Mouse (Mus musculus): ENCODE measurements around the gene Zfp324. TPM values are rescaled to one million over a fixed set of nuclear protein-coding genes. Genes with fewer than 3 reads are reported as not detected.

Gene Zfp324
- total RNA-seq, 1 experiment from 2014 or later = 1.9 TPM

DNA sequence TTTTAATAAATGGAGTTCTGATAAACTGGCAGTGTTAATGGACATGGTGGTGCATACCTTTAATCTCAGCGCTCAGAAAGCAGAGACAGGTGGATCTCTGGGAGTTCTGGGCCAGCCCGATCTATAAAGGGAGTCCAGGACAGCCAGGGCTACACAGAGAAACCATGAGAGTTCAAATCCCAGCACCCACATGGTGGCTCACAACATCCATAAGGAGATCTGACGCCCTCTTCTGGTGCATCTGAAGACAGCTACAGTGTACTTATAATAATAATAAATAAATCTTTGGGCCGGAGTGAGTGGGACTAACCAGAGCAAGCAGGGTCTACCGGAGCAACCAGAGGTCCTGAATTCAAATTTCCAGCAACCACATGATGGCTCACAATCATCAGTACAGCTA is 37.7 kb downstream of the Zfp324 start:
- no peak for ATAC-seq (replicated peaks; ENCODE audit: insufficient number of reproducible peaks, low FRiP score, low TSS enrichment, poor library complexity, severe bottlenecking)

DNA sequence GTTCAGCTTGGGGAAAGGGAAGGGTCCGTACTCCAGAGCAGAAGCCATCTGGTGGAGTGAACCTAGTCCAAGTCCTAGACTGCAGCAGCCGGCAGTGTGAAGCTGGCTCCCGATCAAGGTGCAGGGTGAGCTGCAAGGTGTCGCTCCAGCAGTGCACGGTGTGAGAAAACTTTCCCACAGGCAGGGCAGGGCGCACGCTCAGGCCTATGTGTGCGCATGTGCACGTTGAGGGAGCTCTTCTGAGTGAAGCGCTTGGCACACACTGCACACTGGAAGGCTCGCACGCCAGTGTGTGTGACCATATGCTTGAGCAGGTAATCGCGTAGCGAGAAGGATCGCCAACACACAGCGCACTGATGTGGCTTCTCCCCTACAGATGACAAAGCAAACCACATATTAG is 40.4 kb downstream of the Zfp324 start:
- ATAC-seq (replicated peaks; ENCODE audit: insufficient number of reproducible peaks, low FRiP score, low TSS enrichment, poor library complexity, severe bottlenecking) = no peak

DNA sequence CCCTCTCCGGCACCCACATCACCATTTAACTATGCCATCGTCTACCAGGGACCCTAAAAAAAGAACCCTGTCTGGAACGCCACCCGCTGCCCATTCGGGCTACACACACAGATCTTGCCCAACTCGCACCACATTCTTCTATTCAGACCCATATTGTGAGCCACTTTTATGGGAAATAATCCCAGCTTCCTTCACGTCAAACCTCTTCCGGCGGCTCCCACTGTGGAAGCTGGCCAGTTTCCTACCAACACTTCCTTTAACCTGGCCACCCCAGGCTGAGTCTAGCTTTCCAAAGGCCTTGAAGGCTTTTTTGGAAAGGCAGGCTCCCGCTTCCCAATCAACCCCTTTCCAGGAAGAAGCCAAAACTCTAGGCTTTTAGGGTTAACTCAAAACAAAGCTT is 40.9 kb downstream of the Zfp324 start:
- no peak for ATAC-seq (replicated peaks; ENCODE audit: insufficient number of reproducible peaks, low FRiP score, low TSS enrichment, poor library complexity, severe bottlenecking)

DNA sequence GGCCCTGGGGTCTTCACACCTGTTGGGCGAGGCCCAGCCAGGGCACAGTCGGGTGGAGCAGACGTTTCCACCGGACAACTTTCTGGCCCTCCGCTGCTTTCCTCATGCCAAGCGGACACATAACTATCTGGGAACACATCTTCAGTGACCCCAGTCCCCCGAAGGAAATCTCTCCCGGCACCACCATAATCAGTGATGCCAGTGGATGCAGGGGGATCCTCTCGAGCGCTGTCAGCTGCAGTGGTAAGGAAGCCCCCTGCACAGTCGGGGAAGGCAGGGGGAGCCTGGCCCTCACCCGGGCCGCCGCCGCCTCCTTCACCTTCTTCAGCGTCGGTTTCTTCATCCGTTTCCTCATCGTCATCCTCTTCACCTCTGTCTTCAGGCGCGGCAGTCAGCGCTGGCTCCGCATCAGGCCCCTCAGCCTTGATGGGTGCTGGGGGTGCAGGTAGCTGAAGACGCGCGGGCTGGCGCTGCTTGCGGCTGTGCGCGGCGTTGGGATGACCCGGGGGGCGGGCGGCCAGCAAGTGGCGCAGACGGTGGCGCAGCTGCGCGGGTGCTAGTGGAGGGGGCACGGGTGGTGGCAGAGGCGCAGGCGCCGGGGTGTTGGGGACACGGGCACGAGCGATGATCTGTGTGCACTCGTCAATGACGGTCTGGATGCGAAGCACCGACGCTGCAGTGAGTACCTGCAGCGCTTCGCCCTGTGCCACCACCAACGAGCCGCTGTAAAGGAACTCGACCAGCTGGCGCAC is 41.9 kb downstream of the Zfp324 start:
- no peak for ATAC-seq (replicated peaks; ENCODE audit: insufficient number of reproducible peaks, low FRiP score, low TSS enrichment, poor library complexity, severe bottlenecking)

DNA sequence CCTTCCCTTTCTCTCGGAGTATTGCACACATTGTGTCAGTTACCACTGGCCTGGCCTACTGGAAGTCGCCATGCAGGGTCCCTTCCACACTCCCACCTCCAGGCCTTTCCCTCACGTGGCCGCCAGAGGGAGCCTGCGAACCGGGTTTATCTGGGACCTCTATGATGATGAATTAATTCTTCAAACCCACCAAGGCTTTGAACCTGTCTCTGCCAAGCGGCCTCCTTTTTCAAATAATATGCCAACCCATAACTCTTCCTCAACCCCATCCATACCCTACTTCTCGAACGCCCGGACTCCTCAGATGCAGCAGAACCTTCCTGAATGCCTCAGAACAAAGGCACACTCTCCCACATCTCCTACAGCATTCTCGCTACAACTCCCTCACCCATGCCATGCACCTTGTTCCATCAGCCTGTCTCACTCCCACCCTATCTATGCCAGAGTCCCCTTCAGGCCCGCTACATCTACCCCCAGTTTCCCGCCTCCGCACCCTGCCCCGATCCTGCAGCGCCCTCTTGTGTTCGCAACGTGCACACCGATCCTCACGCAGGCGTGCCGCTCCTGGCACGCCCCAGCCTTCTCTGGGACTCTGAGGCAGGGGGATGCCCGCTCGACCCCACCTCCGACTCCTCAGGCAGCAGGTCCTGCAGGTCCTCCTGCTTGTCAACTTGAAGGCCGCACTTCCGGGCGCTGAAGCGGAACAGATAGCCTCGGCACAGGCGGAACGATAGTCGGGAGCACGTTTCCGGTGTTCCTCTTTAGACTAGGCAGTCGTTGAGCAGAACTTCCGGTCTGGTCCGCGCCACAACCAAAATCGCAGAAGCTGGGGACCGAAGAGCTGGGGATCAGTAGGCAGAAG is 43.7 kb downstream of the Zfp324 start:
- peak; percentile 89 for ATAC-seq (replicated peaks; ENCODE audit: insufficient number of reproducible peaks, low FRiP score, low TSS enrichment, poor library complexity, severe bottlenecking)

DNA sequence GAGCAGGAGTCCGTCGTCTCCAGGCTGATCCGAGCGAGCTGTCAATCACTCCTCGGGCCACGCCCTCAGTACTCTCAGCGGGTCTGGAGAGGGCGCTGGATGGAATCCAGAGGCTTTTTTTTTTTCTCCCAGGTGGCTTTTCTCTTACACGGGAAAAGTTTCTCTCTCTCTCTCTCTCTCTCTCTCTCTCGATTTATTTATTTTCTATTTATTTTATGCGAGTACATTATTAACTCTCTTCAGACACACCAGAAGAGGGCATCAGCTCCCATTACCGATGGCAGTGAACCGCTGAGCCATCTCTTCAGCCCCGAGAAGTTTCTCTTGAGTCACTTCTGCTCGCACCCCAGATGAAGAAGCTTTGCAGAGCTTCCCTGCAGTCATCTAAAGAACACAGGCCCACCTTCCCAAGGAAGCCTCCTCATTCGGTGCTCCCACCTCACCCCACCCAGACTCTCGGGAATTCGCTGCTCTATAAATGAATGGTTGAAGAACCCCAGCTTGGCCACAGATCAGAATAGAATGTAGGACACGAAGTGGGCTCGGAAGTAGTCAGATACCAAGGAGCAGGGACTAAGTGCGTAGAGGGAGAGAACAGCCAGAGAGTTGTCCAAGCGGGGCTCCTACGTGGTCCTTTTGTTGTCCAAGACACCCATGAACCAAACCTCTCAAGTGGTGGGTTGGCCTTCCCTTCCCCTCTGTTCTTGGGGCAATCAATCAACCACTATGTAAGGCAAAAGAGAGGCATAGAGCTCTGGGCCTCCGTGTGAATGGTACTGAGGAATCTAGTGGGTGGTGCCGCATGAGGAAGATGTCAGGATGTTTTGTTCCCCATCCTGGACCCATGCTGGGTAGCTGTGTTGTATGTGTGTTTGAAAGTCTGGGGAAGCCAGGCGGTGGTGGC is 44.6 kb downstream of the Zfp324 start, which contains the start of gene Zbtb45:
Gene Zbtb45, minus strand, starts transcription at position 30 of the 904 bp plus-strand sequence.
- no peak for ATAC-seq (replicated peaks; ENCODE audit: insufficient number of reproducible peaks, low FRiP score, low TSS enrichment, poor library complexity, severe bottlenecking)

DNA sequence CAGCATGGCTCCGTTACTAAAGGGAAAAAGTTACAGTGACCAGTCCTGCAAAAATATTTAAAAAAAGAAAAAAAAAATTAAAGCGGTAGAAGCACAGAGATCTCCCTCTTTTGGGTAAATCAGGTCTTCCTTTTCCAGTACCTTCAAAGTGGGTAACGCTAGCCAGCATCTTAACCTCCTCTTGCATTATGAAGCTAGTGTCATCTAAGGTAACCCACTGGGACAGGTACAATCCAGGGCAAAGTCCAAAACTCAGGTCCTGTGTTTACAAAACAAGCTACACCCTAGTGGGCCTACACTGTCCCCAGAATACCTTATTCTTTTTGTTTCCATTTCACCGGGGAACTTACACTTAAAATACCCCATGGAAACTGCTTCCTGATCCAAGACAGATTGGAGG is 48.0 kb downstream of the Zfp324 start:
- ATAC-seq (replicated peaks; ENCODE audit: insufficient number of reproducible peaks, low FRiP score, low TSS enrichment, poor library complexity, severe bottlenecking) = no peak

DNA sequence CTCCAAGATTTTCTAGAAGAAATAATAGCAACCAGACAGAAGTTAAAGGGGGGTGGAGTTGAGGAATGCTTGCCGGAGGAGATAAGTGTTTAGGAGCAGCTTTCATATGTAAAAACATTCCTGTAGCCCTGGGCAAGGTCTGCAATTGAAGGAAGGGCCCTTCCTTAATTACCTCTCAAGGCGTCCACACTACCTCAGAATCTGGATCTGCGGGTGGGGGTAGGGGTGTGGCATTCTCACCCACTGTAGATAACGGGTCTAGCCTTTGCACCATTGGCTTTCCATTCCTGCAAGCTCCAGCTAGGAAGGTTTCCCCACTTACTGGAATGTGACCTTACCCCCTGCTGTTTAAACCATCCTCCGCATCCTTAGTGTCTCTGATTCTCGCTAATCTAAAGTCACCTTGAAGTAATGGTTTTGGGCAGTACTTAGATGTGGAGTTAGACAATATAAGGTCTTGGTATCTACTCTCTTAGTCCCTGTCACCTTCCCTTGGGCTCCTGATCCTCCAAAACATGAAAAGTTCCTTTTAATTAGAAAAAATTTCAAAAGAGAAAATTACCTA is 48.7 kb downstream of the Zfp324 start:
- no peak for ATAC-seq (replicated peaks; ENCODE audit: insufficient number of reproducible peaks, low FRiP score, low TSS enrichment, poor library complexity, severe bottlenecking)

DNA sequence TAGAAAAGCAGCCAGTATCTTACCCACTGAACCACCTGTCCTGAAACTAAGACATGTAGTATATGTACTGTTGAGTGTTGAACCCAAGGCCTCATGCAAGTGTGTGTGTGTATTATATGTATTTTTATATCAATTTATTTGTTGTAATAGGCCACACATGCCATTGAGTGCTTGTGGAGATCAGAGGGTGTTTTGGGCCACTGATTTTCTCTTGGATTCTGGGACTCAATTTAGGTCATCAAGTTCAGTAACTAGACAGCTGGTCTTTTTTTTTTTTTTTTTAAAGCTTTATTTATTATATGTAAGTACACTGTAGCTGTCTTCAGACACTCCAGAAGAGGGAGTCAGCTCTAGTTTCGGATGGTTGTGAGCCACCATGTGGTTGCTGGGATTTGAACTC is 49.6 kb downstream of the Zfp324 start:
- ATAC-seq (replicated peaks; ENCODE audit: insufficient number of reproducible peaks, low FRiP score, low TSS enrichment, poor library complexity, severe bottlenecking) = no peak

DNA sequence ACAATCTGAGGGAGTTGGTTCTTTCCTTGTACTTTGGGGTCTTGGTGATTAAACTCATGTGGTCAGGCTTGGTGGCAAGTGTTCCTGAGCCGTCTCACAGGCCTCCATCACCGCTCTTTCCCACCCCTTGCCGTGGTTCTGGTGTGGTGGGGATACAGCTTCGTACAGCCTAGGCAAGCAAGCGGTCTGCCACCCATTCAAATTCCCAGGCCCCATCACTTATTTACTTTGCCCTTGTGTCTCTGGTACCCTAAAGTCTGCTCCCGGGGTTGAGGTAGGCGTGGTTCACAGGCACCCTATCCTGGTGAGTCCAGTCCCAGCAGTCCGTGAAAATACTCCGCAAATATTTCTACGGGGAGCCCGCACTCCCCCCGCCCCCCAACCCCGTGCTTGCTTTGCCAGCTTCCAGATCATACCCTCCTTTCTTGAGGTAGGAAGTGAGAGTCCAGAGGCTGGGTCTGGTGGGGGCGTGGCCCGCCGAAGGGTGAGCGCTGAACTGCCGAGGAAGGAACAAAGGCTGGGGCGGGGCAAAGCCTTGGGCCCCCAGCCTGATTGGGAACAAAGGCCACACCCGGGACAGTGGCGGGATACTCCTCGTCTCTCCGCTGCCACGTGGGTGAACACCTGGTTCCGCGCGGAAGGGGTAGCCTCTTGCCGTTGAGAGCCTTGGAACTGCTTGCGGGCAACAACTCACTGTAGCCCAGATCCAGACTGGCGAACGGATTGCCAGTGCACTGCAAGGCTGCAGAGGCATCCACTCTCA is 57.3 kb downstream of the Zfp324 start:
- ATAC-seq (replicated peaks; ENCODE audit: insufficient number of reproducible peaks, low FRiP score, low TSS enrichment, poor library complexity, severe bottlenecking) = peak; percentile 65

Other genes starting within 250 kb of the Zfp324 start
- not detected in 3 replicates for gene Vmn2r56, start 230.8 kb upstream of the Zfp324 start, total RNA-seq (2017)
- 0.19 to 1.6 TPM (median 0.53 TPM) in 3 replicates for gene Zscan18, start 162.2 kb upstream of the Zfp324 start, total RNA-seq (2017)
- 10.1 to 23.3 TPM (median 10.4 TPM) in 3 replicates for gene Zfp329, start 147.0 kb upstream of the Zfp324 start, total RNA-seq (2017)
- gene Zfp110, start 131.1 kb upstream of the Zfp324 start, total RNA-seq (2017) = 95.8 to 106 TPM (median 102 TPM) in 3 replicates
- gene Zfp128, start 84.7 kb upstream of the Zfp324 start, total RNA-seq (2017) = 1.6 to 4.2 TPM (median 2.4 TPM) in 3 replicates
- 0.75 to 3.9 TPM in 2 of 3 replicates, not detected in the other for gene Zscan22, start 68.0 kb upstream of the Zfp324 start, total RNA-seq (2017)
- gene Rps5, start 43.5 kb upstream of the Zfp324 start, total RNA-seq (2017) = 534 to 585 TPM (median 572 TPM) in 3 replicates
- 0.53 TPM in 1 of 3 replicates, not detected in the others for gene Rnf225, start 38.4 kb upstream of the Zfp324 start, total RNA-seq (2017)
- gene Zfp446, start 12.0 kb downstream of the Zfp324 start, total RNA-seq (2017) = 0.43 to 1.3 TPM (median 1.0 TPM) in 3 replicates
- 1.6 TPM in 1 of 3 replicates, not detected in the others for gene Slc27a5, start 32.4 kb downstream of the Zfp324 start, total RNA-seq (2017)
- gene Trim28, start 33.3 kb downstream of the Zfp324 start, total RNA-seq (2017) = 150 to 169 TPM (median 158 TPM) in 3 replicates
- gene Zbtb45, start 44.2 kb downstream of the Zfp324 start, total RNA-seq (2017) = 3.6 to 5.7 TPM (median 3.8 TPM) in 3 replicates
- 277 to 386 TPM (median 313 TPM) in 3 replicates for gene Chmp2a, start 69.0 kb downstream of the Zfp324 start, total RNA-seq (2017)
- 44.8 to 67.8 TPM (median 54.9 TPM) in 3 replicates for gene Ube2m, start 72.4 kb downstream of the Zfp324 start, total RNA-seq (2017)
- gene Mzf1, start 88.9 kb downstream of the Zfp324 start, total RNA-seq (2017) = 0.19 to 0.48 TPM in 2 of 3 replicates, not detected in the other
- gene Vmn1r85, start 129.3 kb downstream of the Zfp324 start, total RNA-seq (2017) = not detected in 3 replicates
- not detected in 3 replicates for gene Vmn1r86, start 154.1 kb downstream of the Zfp324 start, total RNA-seq (2017)
- gene Vmn1r87, start 174.3 kb downstream of the Zfp324 start, total RNA-seq (2017) = not detected in 3 replicates
- gene Vmn1r88, start 193.7 kb downstream of the Zfp324 start, total RNA-seq (2017) = not detected in 3 replicates
- gene Vmn1r89, start 247.2 kb downstream of the Zfp324 start, total RNA-seq (2017) = not detected in 3 replicates